Mouse (Mus musculus) left cerebral cortex, postnatal 4 days (tissue): ENCODE measurements at regions not wholly inside any gene's neighbourhood (a gene's known extent, or its start where the extent isn't known, plus 50 kb on each side); places are given as distances from the start of the nearest gene placed in this dataset.

Experiments
- DNase-seq: peaks from one replicate; pipeline ENCODE4 v3.0.0-alpha.2; 2022
- intact Hi-C: fragments of 180-260 bp; cut with DNase I; formaldehyde crosslinking; loops from one replicate; pipeline ENCODE4 v1.15.1; 2025

GRCm38 (mm10) chr2:38420498-38420897 lies 81.4 kb downstream of the Lhx2 start:
- no peak for DNase-seq
- intact Hi-C loops = no loop called here

- no peak for DNase-seq
- intact Hi-C loops = no loop called here
Observed at GRCm38 (mm10) chr2:38422406-38422805, 83.3 kb downstream of the Lhx2 start.

DNA sequence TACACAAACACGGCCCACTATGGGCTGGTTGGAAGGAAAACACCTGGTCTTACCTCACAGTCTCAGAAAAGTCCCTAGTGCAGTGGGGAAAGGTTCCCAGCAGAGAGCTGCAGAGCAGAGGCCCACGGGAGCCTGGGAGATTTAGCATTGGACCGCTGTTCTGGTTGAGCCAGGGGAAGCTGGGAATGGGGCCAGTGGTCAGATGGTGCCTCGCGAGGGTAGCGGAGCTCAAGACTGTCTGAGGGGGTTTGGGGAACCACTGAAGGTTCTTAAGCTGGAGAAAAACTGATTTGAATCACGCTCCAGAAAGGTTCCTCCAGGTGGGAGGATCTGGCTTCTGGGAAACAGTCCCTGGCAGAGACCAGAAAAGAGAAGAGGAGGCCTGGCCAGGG lies 84.8 kb downstream of the Lhx2 start:
- peak; percentile 83 for DNase-seq
- intact Hi-C loops = no loop called here

DNA sequence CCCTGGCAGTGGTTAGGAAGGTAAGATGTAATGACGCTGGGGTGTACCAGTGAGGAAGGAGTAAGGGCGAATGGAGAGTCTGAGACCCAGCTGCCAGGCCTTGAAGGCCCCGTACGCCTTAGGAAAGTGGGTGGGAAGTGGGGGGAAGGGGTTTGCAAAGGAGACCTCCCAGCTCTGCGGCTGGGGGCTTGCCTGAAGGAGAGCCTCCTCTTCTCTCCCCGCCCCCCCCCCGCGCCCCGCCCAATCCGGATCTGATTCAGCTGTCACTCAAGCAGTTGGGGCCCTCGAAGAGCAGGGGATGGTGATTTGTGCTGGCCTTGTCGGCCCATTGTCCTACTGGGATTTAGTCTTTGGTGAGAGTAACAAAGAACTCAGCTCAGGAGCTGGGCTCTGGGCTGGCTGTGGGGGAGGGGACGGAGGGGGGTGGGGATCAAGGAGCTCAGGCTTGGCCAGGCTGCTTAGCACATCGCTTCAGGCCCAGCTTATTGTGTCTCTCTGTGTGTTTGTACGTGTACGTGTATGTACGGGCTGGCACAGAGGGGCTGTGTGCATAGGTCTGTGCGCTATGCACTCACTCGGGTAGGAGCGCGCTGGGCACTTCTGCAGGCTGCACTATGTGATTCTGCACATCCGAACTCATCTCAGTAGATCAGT lies 85.3 kb downstream of the Lhx2 start:
- intact Hi-C loops = no loop called here
- DNase-seq = peak; percentile 53

DNA sequence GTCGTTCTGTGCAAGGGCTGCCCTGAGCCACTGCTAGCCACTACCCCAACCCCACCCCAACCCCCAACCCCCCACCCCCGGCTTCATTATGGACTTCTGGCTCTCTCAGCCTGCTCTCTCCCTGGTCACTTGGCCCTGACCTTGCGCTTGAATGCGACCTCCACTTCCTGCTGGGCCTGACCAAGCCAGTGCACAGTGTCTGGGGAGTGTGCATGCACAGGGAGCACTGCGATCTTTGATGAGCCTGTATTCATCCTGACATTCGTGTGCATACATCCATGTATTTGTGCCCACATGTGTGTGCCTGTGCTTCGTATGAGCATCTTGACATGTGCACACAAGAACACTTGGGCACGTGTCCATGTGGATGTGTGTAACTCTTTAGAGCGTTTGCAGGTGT lies 85.9 kb downstream of the Lhx2 start:
- intact Hi-C loops = no loop called here
- no peak for DNase-seq

GRCm38 (mm10) chr2:38429752-38430378 lies 81.6 kb upstream of the Nek6 start:
- DNase-seq = peak; percentile 69
- intact Hi-C loops = no loop called here

- no peak for DNase-seq
- intact Hi-C loops = no loop called here
Observed at GRCm38 (mm10) chr2:38431546-38431945, 79.9 kb upstream of the Nek6 start.

- intact Hi-C loops = no loop called here
- no peak for DNase-seq
Observed at GRCm38 (mm10) chr2:38433736-38434135, 77.7 kb upstream of the Nek6 start.

DNA sequence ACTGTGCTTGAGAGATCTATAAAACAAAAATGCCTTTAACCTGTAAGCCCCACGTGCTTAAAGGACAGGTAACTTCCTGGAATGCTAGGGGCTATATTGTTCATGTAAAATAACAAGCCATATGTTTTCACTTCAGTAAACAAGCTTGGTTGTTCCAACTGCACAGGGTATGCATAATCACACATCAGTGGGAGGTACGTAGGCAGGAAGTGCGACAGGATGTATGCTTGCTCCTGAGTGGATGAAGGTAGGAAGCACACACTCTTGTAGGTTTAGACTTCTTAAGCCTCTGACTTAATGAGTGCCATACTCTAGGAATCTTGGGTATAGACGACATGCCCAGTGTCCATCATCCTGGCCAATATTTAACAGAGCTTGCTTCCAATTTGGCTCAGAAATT lies 74.7 kb upstream of the Nek6 start:
- intact Hi-C loops = no loop called here
- DNase-seq = no peak

- no peak for DNase-seq
- intact Hi-C loops = no loop called here
Observed at GRCm38 (mm10) chr2:38439191-38439590, 72.3 kb upstream of the Nek6 start.

- intact Hi-C loops = no loop called here
- DNase-seq = no peak
Observed at GRCm38 (mm10) chr2:38439973-38440372, 71.5 kb upstream of the Nek6 start.

- intact Hi-C loops = no loop called here
- no peak for DNase-seq
Observed at GRCm38 (mm10) chr2:38449092-38449491, 62.4 kb upstream of the Nek6 start.

DNA sequence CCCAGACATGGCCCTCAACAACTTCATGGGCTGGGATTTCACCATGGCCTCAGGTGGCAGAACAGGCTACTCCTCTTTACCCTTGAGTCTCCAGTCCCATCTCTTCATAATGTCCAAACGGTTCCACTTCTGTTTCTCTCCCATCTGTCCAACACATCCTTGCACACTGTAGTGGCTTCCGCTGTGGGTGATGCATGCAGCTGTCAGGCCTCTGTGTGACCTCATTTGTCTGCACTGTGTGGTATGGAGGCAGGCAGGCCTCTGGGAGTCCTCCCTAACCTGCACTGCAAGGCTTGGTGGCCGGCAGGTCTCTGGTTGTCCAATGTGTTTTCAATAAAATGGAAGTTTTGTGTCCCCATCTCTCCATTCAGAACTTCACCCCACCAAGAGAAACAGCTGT lies 54.9 kb upstream of the Nek6 start:
- DNase-seq = no peak
- intact Hi-C loops = no loop called here

GRCm38 (mm10) chr2:38460367-38460766 lies 51.1 kb upstream of the Nek6 start:
- peak; percentile 48 for DNase-seq
- intact Hi-C loops = no loop called here

GRCm38 (mm10) chr2:38460825-38461540 lies 50.5 kb upstream of the Nek6 start:
- peak; percentile 92 for DNase-seq
- intact Hi-C loops = no loop called here
